Mouse (Mus musculus): ENCODE data around the gene Nptn. TPM values are rescaled to one million over a fixed set of nuclear protein-coding genes. Genes with fewer than 3 reads are reported as not detected.

The Nptn gene
- polyA plus RNA-seq, 1 experiment from 2014 or later, result 124 TPM

DNA sequence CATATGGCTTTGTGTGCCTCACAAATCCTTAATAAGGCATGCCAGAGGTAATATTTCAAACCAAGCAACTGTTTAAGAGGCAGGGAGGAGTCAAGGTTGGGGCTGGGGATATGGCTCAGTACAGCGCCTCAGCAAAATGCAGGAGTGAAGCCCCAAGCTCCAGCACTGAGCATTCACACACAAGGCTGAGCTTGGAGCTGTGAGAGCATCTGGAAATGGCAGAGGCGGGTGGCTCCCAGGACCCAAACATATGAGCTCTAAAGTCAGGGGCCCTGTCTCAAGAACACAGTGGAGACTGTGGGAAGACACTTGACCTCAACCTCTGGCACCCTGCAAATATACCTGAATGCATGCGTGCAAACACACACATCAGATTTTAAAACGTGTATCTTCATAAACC, 106.0 kb downstream of the Nptn start:
- WGBS, result 85% methylated on average over 4 of the region's 4 CpGs
- Histone ChIP-seq H3K4me1 (ENCODE audit: control insufficient read depth, insufficient read depth, low read length) (0 out of 2 replicates have a peak, but pooled peaks cover 3% of the 10 kb centered on the region), H3K36me3 (ENCODE audit: control insufficient read depth, insufficient read depth) (no peaks in the 10 kb centered on the region), H3K4me2 (ENCODE audit: low read depth, low read length) (no peak overlapping the region), H3K9me3 (replicated peaks; ENCODE audit: control insufficient read depth, low read length) (no peaks in the 10 kb centered on the region), H3K9ac (ENCODE audit: low read length) (no peak overlapping the region), H3K4me3 (ENCODE audit: low read length) (no peak overlapping the region), H3K27me3 (ENCODE audit: control insufficient read depth, insufficient read depth, low read length) (no peaks in the 10 kb centered on the region), H3K27ac (ENCODE audit: low read length) (no peak overlapping the region)
- no peak for ATAC-seq (replicated peaks; ENCODE audit: extremely low read depth, insufficient read depth, low FRiP score)

DNA sequence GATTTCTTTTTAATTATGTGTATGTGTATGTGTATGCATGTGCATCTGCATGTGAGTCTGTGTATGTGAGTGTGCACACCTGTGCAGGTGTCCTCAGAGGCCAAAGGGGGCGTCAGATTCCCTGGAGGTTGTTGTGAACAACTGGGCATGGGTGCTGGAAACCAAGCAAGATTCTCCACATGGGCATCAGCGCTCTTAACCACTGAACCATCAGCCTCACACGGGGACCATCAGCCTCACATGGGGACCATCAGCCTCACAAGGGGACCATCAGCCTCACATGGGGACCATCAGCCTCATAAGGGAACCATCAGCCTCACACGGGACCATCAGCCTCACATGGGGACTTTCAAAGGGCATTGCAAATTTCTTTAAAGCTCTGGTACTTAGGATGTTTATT, 108.7 kb downstream of the Nptn start:
- H3K9me3 ChIP-seq (replicated peaks; ENCODE audit: control insufficient read depth, low read length), result no peaks in the 10 kb centered on the region; the same call in 1 of the 2 replicates
- H3K36me3 ChIP-seq (ENCODE audit: control insufficient read depth, insufficient read depth), result no peaks in the 10 kb centered on the region
- no peak overlapping the region for H3K27ac ChIP-seq (ENCODE audit: low read length)
- whole genome bisulfite sequencing, result 78% methylated on average over 4 of the region's 4 CpGs
- no peak overlapping the region for H3K4me2 ChIP-seq (ENCODE audit: low read depth, low read length)
- 0 out of 2 replicates have a peak, but pooled peaks cover 3% of the 10 kb centered on the region for H3K4me1 ChIP-seq (ENCODE audit: control insufficient read depth, insufficient read depth, low read length)
- H3K4me3 ChIP-seq (ENCODE audit: low read length), result no peak overlapping the region
- no peak overlapping the region for H3K9ac ChIP-seq (ENCODE audit: low read length)
- ATAC-seq (replicated peaks; ENCODE audit: extremely low read depth, insufficient read depth, low FRiP score), result no peak
- no peaks in the 10 kb centered on the region for H3K27me3 ChIP-seq (ENCODE audit: control insufficient read depth, insufficient read depth, low read length)

DNA sequence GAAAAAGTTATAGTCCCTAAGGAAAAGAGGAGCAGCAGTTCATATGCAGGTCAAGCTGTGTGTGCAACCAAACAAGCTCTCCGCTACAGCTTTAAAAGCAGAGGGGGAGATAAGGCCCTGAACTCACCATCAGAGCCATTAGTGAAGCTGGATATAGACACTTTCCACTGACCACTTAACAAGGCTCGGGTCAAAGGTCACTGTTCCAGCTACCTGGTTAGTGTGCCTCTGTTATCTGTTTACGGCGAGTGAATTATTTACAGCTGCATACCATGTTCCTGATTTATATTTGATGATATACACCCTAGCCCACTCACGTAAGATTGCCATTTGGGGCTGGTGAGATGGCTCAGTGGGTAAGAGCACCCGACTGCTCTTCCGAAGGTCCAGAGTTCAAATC, 109.4 kb downstream of the Nptn start:
- Histone ChIP-seq H3K36me3 (ENCODE audit: control insufficient read depth, insufficient read depth) (no peaks in the 10 kb centered on the region), H3K4me2 (ENCODE audit: low read depth, low read length) (no peak overlapping the region), H3K4me3 (ENCODE audit: low read length) (no peak overlapping the region), H3K27ac (ENCODE audit: low read length) (no peak overlapping the region), H3K9ac (ENCODE audit: low read length) (no peak overlapping the region), H3K9me3 (replicated peaks; ENCODE audit: control insufficient read depth, low read length) (no peaks in the 10 kb centered on the region; the same call in 1 of the 2 replicates), H3K27me3 (ENCODE audit: control insufficient read depth, insufficient read depth, low read length) (no peaks in the 10 kb centered on the region), H3K4me1 (ENCODE audit: control insufficient read depth, insufficient read depth, low read length) (0 out of 2 replicates have a peak, but pooled peaks cover 3% of the 10 kb centered on the region)
- WGBS, result 68% methylated on average over 7 of the region's 7 CpGs
- no peak for ATAC-seq (replicated peaks; ENCODE audit: extremely low read depth, insufficient read depth, low FRiP score)

DNA sequence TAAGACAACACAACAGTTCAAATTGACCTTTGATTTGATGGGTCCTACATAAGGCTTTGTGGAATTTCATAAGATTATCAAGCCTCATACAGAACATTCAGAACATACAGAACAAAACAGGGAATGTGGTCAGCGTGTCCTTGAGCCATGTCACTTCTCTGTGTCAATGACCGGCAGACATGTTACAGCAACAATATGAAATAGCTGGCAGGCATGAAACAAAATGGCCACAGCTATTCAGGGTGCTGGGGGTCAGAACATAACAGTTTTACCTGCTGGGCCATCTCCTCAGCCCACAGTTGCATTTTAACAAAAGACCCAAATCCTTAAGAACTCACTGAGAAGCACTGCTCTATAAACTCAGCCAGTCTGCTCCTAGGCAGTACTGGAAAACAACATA, 116.4 kb downstream of the Nptn start:
- ATAC-seq (replicated peaks; ENCODE audit: extremely low read depth, insufficient read depth, low FRiP score), result no peak
- H3K4me1 ChIP-seq (ENCODE audit: control insufficient read depth, insufficient read depth, low read length), result no peaks in the 10 kb centered on the region
- no peak overlapping the region for H3K9ac ChIP-seq (ENCODE audit: low read length)
- H3K4me2 ChIP-seq (ENCODE audit: low read depth, low read length), result no peak overlapping the region
- no peaks in the 10 kb centered on the region; the same call in 1 of the 2 replicates for H3K9me3 ChIP-seq (replicated peaks; ENCODE audit: control insufficient read depth, low read length)
- no peak overlapping the region for H3K4me3 ChIP-seq (ENCODE audit: low read length)
- WGBS, result 89% methylated on average over 2 of the region's 2 CpGs
- no peaks in the 10 kb centered on the region for H3K36me3 ChIP-seq (ENCODE audit: control insufficient read depth, insufficient read depth)
- H3K27me3 ChIP-seq (ENCODE audit: control insufficient read depth, insufficient read depth, low read length), result no peaks in the 10 kb centered on the region
- no peak overlapping the region for H3K27ac ChIP-seq (ENCODE audit: low read length)

DNA sequence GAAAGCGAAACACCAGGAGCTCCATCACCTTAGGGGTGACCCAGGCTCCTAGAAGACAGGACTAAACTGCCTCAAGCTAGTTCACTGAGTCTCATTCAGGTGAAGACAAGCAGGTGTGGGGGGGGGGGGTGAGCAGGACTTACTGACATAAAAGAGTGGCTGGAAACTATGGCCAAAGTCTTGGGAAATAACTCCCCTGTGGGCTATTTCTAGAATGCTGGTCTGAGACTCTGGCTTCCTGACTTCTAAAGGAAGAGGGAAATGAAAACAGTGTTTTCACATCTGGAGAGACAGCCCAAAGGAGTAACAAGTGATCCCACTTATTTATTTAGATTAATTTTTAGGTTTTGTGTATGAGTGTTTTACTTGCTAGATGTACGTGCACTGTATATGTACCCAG, 119.7 kb downstream of the Nptn start:
- no peak overlapping the region for H3K4me2 ChIP-seq (ENCODE audit: low read depth, low read length)
- 86% methylated on average over 2 of the region's 2 CpGs for WGBS
- H3K36me3 ChIP-seq (ENCODE audit: control insufficient read depth, insufficient read depth), result no peaks in the 10 kb centered on the region
- no peak for ATAC-seq (replicated peaks; ENCODE audit: extremely low read depth, insufficient read depth, low FRiP score)
- no peaks in the 10 kb centered on the region for H3K27me3 ChIP-seq (ENCODE audit: control insufficient read depth, insufficient read depth, low read length)
- H3K27ac ChIP-seq (ENCODE audit: low read length), result no peak overlapping the region
- no peaks in the 10 kb centered on the region for H3K4me1 ChIP-seq (ENCODE audit: control insufficient read depth, insufficient read depth, low read length)
- no peaks in the 10 kb centered on the region for H3K9me3 ChIP-seq (replicated peaks; ENCODE audit: control insufficient read depth, low read length)
- no peak overlapping the region for H3K9ac ChIP-seq (ENCODE audit: low read length)
- H3K4me3 ChIP-seq (ENCODE audit: low read length), result no peak overlapping the region

DNA sequence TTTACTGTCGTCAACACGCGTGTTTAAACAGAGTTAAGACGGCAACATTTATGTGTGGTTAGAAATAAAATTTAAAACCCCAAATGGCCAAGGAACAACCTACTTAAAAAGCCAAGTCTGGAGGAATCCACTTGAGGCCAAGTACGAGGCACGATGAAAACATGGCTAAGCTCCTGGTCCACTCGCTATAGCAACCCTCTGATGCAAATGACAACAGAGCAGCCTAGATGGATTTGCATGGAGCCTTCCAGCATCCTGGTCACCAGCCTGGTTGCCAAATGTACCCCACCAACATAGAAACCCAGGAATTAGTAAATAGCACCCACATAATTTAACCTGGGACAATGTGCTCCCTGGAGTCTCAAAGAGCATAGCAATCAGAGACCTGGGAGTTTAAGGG, 121.7 kb downstream of the Nptn start:
- no peak overlapping the region for H3K4me3 ChIP-seq (ENCODE audit: low read length)
- ATAC-seq (replicated peaks; ENCODE audit: extremely low read depth, insufficient read depth, low FRiP score), result no peak
- H3K4me1 ChIP-seq (ENCODE audit: control insufficient read depth, insufficient read depth, low read length), result no peaks in the 10 kb centered on the region
- H3K9ac ChIP-seq (ENCODE audit: low read length), result no peak overlapping the region
- no peak overlapping the region for H3K4me2 ChIP-seq (ENCODE audit: low read depth, low read length)
- H3K27me3 ChIP-seq (ENCODE audit: control insufficient read depth, insufficient read depth, low read length), result no peaks in the 10 kb centered on the region
- H3K27ac ChIP-seq (ENCODE audit: low read length), result no peak overlapping the region
- no peaks in the 10 kb centered on the region for H3K36me3 ChIP-seq (ENCODE audit: control insufficient read depth, insufficient read depth)
- H3K9me3 ChIP-seq (replicated peaks; ENCODE audit: control insufficient read depth, low read length), result no peaks in the 10 kb centered on the region
- WGBS, result 78% methylated on average over 7 of the region's 7 CpGs

DNA sequence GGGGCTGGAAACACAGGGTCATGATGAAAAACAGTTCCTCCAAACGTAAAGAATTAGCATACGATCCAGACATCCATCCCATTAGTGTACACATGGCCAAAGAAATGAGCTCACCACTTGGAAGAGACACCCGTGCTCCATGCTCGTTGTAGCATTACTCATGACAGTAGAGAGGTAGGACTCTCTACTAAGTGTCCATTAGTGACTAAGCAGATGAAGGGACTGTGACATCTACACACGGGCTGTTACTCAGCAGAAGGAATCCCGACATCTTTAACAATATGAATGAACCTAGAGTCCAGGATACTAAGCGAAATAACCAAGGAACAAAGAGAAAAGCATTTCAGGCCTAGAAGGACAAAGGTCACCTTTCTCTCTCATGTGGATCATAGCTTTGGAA, 124.0 kb downstream of the Nptn start:
- Histone ChIP-seq H3K4me3 (ENCODE audit: low read length) (no peak overlapping the region), H3K4me2 (ENCODE audit: low read depth, low read length) (no peak overlapping the region), H3K9ac (ENCODE audit: low read length) (no peak overlapping the region), H3K4me1 (ENCODE audit: control insufficient read depth, insufficient read depth, low read length) (no peaks in the 10 kb centered on the region), H3K27me3 (ENCODE audit: control insufficient read depth, insufficient read depth, low read length) (no peaks in the 10 kb centered on the region), H3K27ac (ENCODE audit: low read length) (no peak overlapping the region), H3K9me3 (replicated peaks; ENCODE audit: control insufficient read depth, low read length) (no peaks in the 10 kb centered on the region), H3K36me3 (ENCODE audit: control insufficient read depth, insufficient read depth) (no peaks in the 10 kb centered on the region)
- 72% methylated on average over 7 of the region's 7 CpGs for WGBS
- ATAC-seq (replicated peaks; ENCODE audit: extremely low read depth, insufficient read depth, low FRiP score), result no peak

Other genes starting within 250 kb of the Nptn start
- not detected in 2 replicates for gene Tbc1d21, start 211.8 kb upstream of the Nptn start, polyA plus RNA-seq (2015; fragmentation: Nextera tagmentation; extraction: Ambion mirVana)
- gene Insyn1, start 93.6 kb upstream of the Nptn start, polyA plus RNA-seq (2015; fragmentation: Nextera tagmentation; extraction: Ambion mirVana), result 0.54 and 0.66 TPM in 2 replicates
- 24.1 and 24.5 TPM in 2 replicates for gene Cd276, start 26.8 kb upstream of the Nptn start, polyA plus RNA-seq (2015; fragmentation: Nextera tagmentation; extraction: Ambion mirVana)
- 6.0 and 6.8 TPM in 2 replicates for gene Rec114, start 161.7 kb downstream of the Nptn start, polyA plus RNA-seq (2015; fragmentation: Nextera tagmentation; extraction: Ambion mirVana)
- gene Hcn4, start 241.2 kb downstream of the Nptn start, polyA plus RNA-seq (2015; fragmentation: Nextera tagmentation; extraction: Ambion mirVana), result 0.89 and 1.1 TPM in 2 replicates

Measured in heart, embryonic 16.5 days (tissue).